Comparison of ENCODE assay signal across 33 mouse cellular contexts in genomic region chr4:103757241-103757640, GRCm38 (mm10).
DNase-seq lines count a peak whose midpoint lies in the region; ATAC-seq and TF ChIP-seq lines count a peak whose summit lies in the region.
"Had no signal": no experiment of that assay in that cellular context is flagged by ENCODE, and none has a peak within 500 bp of the region (broad histone marks: within the 10 kb centered on the region; RNA-seq: fewer than 3 reads in every experiment).

No protein-coding gene starts in this region.

- no peaks in the 10 kb centered on the region for H3K36me3 ChIP-seq in forebrain, embryonic 11.5 days (ENCODE audit: control insufficient read depth, insufficient read depth, low read length)
- H3K36me3 ChIP-seq in forebrain, embryonic 15.5 days: no peaks in the 10 kb centered on the region
- no peaks in the 10 kb centered on the region for H3K36me3 ChIP-seq in limb, embryonic 13.5 days
- no peaks in the 10 kb centered on the region for H3K36me3 ChIP-seq in limb, embryonic 10.5 days
- no peaks in the 10 kb centered on the region for H3K36me3 ChIP-seq in midbrain, postnatal 0 days (ENCODE audit: insufficient read depth, low read length)
- H3K36me3 ChIP-seq in midbrain, embryonic 15.5 days (replicated peaks): no peaks in the 10 kb centered on the region
- no peaks in the 10 kb centered on the region for H3K36me3 ChIP-seq in forebrain, postnatal 0 days (ENCODE audit: insufficient read depth)
- H3K36me3 ChIP-seq in liver, embryonic 11.5 days (ENCODE audit: control insufficient read depth, insufficient read depth, low read length): no peaks in the 10 kb centered on the region
- H3K36me3 ChIP-seq: G1E; heart, embryonic 12.5 days; kidney, embryonic 15.5 days; liver, embryonic 15.5 days; midbrain, embryonic 12.5 days; neural tube, embryonic 15.5 days had no signal

- H3K4me2 ChIP-seq in forebrain, embryonic 11.5 days (ENCODE audit: low read depth, low read length, severe bottlenecking): no peak overlapping the region
- no peak overlapping the region for H3K4me2 ChIP-seq in forebrain, embryonic 15.5 days (replicated peaks)
- no peak overlapping the region; the same call in 1 of the 2 replicates for H3K4me2 ChIP-seq in limb, embryonic 13.5 days (replicated peaks)
- no peak overlapping the region for H3K4me2 ChIP-seq in midbrain, postnatal 0 days (ENCODE audit: low read depth, low read length, poor library complexity, severe bottlenecking)
- no peak overlapping the region for H3K4me2 ChIP-seq in midbrain, embryonic 15.5 days
- H3K4me2 ChIP-seq in forebrain, postnatal 0 days (ENCODE audit: low read depth): no peak overlapping the region
- no peak overlapping the region for H3K4me2 ChIP-seq in liver, embryonic 11.5 days
- H3K4me2 ChIP-seq: heart, embryonic 12.5 days; hindbrain, embryonic 14.5 days; kidney, embryonic 15.5 days; liver, embryonic 15.5 days; midbrain, embryonic 12.5 days; neural tube, embryonic 15.5 days had no signal

- ATAC-seq in forebrain, embryonic 11.5 days (replicated peaks; ENCODE audit: low FRiP score): peak; percentile 76
- no peak for ATAC-seq in forebrain, embryonic 15.5 days (replicated peaks)
- peak; percentile 73; the same call in 1 of the 2 replicates for ATAC-seq in limb, embryonic 13.5 days (ENCODE audit: low FRiP score, low read depth)
- no peak for ATAC-seq in midbrain, postnatal 0 days (ENCODE audit: low FRiP score)
- no peak for ATAC-seq in midbrain, embryonic 15.5 days (replicated peaks)
- ATAC-seq in forebrain, postnatal 0 days: peak; percentile 56; the same call in 1 of the 2 replicates
- ATAC-seq in liver, embryonic 11.5 days (replicated peaks; ENCODE audit: low FRiP score): no peak
- ATAC-seq: inflammation-experienced regulatory T-cells, adult 6 months; Patski had no signal

- H3K4me3 ChIP-seq in forebrain, embryonic 11.5 days (ENCODE audit: low read depth, low read length): no peak overlapping the region
- no peak overlapping the region for H3K4me3 ChIP-seq in forebrain, embryonic 15.5 days
- H3K4me3 ChIP-seq in limb, embryonic 13.5 days: no peak overlapping the region
- no peak overlapping the region for H3K4me3 ChIP-seq in limb, embryonic 10.5 days
- H3K4me3 ChIP-seq in midbrain, postnatal 0 days (ENCODE audit: low read depth, low read length): no peak overlapping the region
- H3K4me3 ChIP-seq in midbrain, embryonic 15.5 days: no peak overlapping the region
- H3K4me3 ChIP-seq in forebrain, postnatal 0 days (ENCODE audit: low read depth, low read length): no peak overlapping the region
- no peak overlapping the region for H3K4me3 ChIP-seq in liver, embryonic 11.5 days (ENCODE audit: low read depth, low read length)
- H3K4me3 ChIP-seq: erythroblast, embryonic 14.5 days; heart, embryonic 12.5 days; kidney, embryonic 15.5 days; liver, embryonic 15.5 days; midbrain, embryonic 12.5 days; neural tube, embryonic 15.5 days had no signal

- H3K4me1 ChIP-seq in forebrain, embryonic 11.5 days (replicated peaks; ENCODE audit: control insufficient read depth, insufficient read depth, low read length): no peaks in the 10 kb centered on the region
- no peaks in the 10 kb centered on the region for H3K4me1 ChIP-seq in forebrain, embryonic 15.5 days
- peaks cover 34% of the 10 kb centered on the region for H3K4me1 ChIP-seq in limb, embryonic 13.5 days
- peaks cover 14% of the 10 kb centered on the region; the same call in 1 of the 2 replicates for H3K4me1 ChIP-seq in limb, embryonic 10.5 days
- no peaks in the 10 kb centered on the region for H3K4me1 ChIP-seq in midbrain, postnatal 0 days (ENCODE audit: insufficient read depth, low read length)
- H3K4me1 ChIP-seq in midbrain, embryonic 15.5 days: no peaks in the 10 kb centered on the region
- H3K4me1 ChIP-seq in forebrain, postnatal 0 days (ENCODE audit: insufficient read depth): no peaks in the 10 kb centered on the region
- H3K4me1 ChIP-seq in liver, embryonic 11.5 days (replicated peaks; ENCODE audit: control insufficient read depth, insufficient read depth, low read length): no peaks in the 10 kb centered on the region
- H3K4me1 ChIP-seq: heart, embryonic 12.5 days; kidney, embryonic 15.5 days; liver, embryonic 15.5 days had no signal

- no peak for DNase-seq in forebrain, embryonic 11.5 days (ENCODE audit: low spot score)
- no peak for DNase-seq in limb, embryonic 10.5 days (ENCODE audit: low spot score)
- DNase-seq in midbrain, postnatal 0 days (ENCODE audit: low spot score): peak; percentile 28
- DNase-seq in forebrain, postnatal 0 days: no peak
- no peak for DNase-seq in liver, embryonic 11.5 days (ENCODE audit: low spot score)
- DNase-seq: adrenal gland, postnatal 10 days; cerebellum, adult 11-12 months; cerebellum, adult 9-11 months; gastrocnemius, postnatal 25 days; heart, adult 18-20 months; heart, postnatal 4 days; kidney, adult 18-20 months; kidney, postnatal 4 days; liver; lung, postnatal 10 days; right cerebral cortex, adult 18-20 months; right cerebral cortex, postnatal 4 days; thymus, adult 18-20 months; thymus, postnatal 25 days had no signal

- WGBS in forebrain, embryonic 11.5 days: 26% methylated on average over 3 of the region's 3 CpGs
- 7% methylated on average over 3 of the region's 3 CpGs for WGBS in forebrain, embryonic 15.5 days
- WGBS in limb, embryonic 13.5 days: 46% methylated on average over 3 of the region's 3 CpGs
- 78% methylated on average over 3 of the region's 3 CpGs for WGBS in limb, embryonic 10.5 days
- WGBS in midbrain, postnatal 0 days: 44% methylated on average over 3 of the region's 3 CpGs
- 49% methylated on average over 3 of the region's 3 CpGs for WGBS in midbrain, embryonic 15.5 days
- 14% methylated on average over 3 of the region's 3 CpGs for WGBS in forebrain, postnatal 0 days
- WGBS in liver, embryonic 11.5 days: 81% methylated on average over 3 of the region's 3 CpGs

- no peaks in the 10 kb centered on the region for H3K9me3 ChIP-seq in forebrain, embryonic 11.5 days (ENCODE audit: control insufficient read depth, low read length)
- no peaks in the 10 kb centered on the region for H3K9me3 ChIP-seq in forebrain, embryonic 15.5 days
- no peaks in the 10 kb centered on the region for H3K9me3 ChIP-seq in limb, embryonic 13.5 days
- no peaks in the 10 kb centered on the region for H3K9me3 ChIP-seq in limb, embryonic 10.5 days (replicated peaks)
- no peaks in the 10 kb centered on the region for H3K9me3 ChIP-seq in midbrain, postnatal 0 days (ENCODE audit: low read length)
- no peaks in the 10 kb centered on the region for H3K9me3 ChIP-seq in midbrain, embryonic 15.5 days
- H3K9me3 ChIP-seq in forebrain, postnatal 0 days (ENCODE audit: low read length): no peaks in the 10 kb centered on the region
- no peaks in the 10 kb centered on the region for H3K9me3 ChIP-seq in liver, embryonic 11.5 days (ENCODE audit: control insufficient read depth, low read length)
- H3K9me3 ChIP-seq: heart, embryonic 12.5 days; kidney, embryonic 15.5 days; liver, embryonic 15.5 days; midbrain, embryonic 12.5 days; neural tube, embryonic 15.5 days had no signal

- peaks cover 2% of the 10 kb centered on the region; the same call in 1 of the 2 replicates for H3K27me3 ChIP-seq in forebrain, embryonic 11.5 days (ENCODE audit: control insufficient read depth, insufficient read depth, low read length)
- no peaks in the 10 kb centered on the region for H3K27me3 ChIP-seq in forebrain, embryonic 15.5 days
- no peaks in the 10 kb centered on the region for H3K27me3 ChIP-seq in limb, embryonic 13.5 days
- H3K27me3 ChIP-seq in limb, embryonic 10.5 days (ENCODE audit: low read depth, poor library complexity, severe bottlenecking): no peaks in the 10 kb centered on the region
- H3K27me3 ChIP-seq in midbrain, postnatal 0 days (ENCODE audit: insufficient read depth, low read length): no peaks in the 10 kb centered on the region
- no peaks in the 10 kb centered on the region for H3K27me3 ChIP-seq in midbrain, embryonic 15.5 days (replicated peaks)
- no peaks in the 10 kb centered on the region for H3K27me3 ChIP-seq in forebrain, postnatal 0 days (ENCODE audit: insufficient read depth, low read length)
- no peaks in the 10 kb centered on the region for H3K27me3 ChIP-seq in liver, embryonic 11.5 days (replicated peaks; ENCODE audit: control insufficient read depth, insufficient read depth, low read length)
- H3K27me3 ChIP-seq: heart, embryonic 12.5 days; kidney, embryonic 15.5 days; liver, embryonic 15.5 days; midbrain, embryonic 12.5 days; neural tube, embryonic 15.5 days had no signal

- no peak for TF ChIP-seq CTCF in midbrain, postnatal 0 days (IDR thresholded peaks at IDR 0.05)
- no peak for TF ChIP-seq CTCF in forebrain, postnatal 0 days (IDR thresholded peaks at IDR 0.05; ENCODE audit: low read depth)

- no peak overlapping the region for H3K9ac ChIP-seq in forebrain, embryonic 11.5 days (ENCODE audit: low read length)
- H3K9ac ChIP-seq in forebrain, embryonic 15.5 days (replicated peaks): no peak overlapping the region
- no peak overlapping the region for H3K9ac ChIP-seq in limb, embryonic 13.5 days
- H3K9ac ChIP-seq in midbrain, postnatal 0 days (replicated peaks; ENCODE audit: low read length, poor library complexity, severe bottlenecking): no peak overlapping the region
- H3K9ac ChIP-seq in midbrain, embryonic 15.5 days: no peak overlapping the region
- H3K9ac ChIP-seq in forebrain, postnatal 0 days: no peak overlapping the region
- no peak overlapping the region for H3K9ac ChIP-seq in liver, embryonic 11.5 days (ENCODE audit: low read depth, low read length)
- H3K9ac ChIP-seq: heart, embryonic 12.5 days; hindbrain, embryonic 14.5 days; kidney, embryonic 15.5 days; liver, embryonic 15.5 days; midbrain, embryonic 12.5 days; neural tube, embryonic 15.5 days had no signal

- H3K27ac ChIP-seq in forebrain, embryonic 11.5 days (ENCODE audit: low read depth, low read length): no peak overlapping the region
- no peak overlapping the region for H3K27ac ChIP-seq in forebrain, embryonic 15.5 days (replicated peaks)
- no peak overlapping the region for H3K27ac ChIP-seq in limb, embryonic 13.5 days
- H3K27ac ChIP-seq in limb, embryonic 10.5 days: no peak overlapping the region
- no peak overlapping the region for H3K27ac ChIP-seq in midbrain, postnatal 0 days (ENCODE audit: low read depth, low read length)
- no peak overlapping the region for H3K27ac ChIP-seq in midbrain, embryonic 15.5 days
- no peak overlapping the region for H3K27ac ChIP-seq in forebrain, postnatal 0 days (ENCODE audit: low read depth, low read length)
- no peak overlapping the region for H3K27ac ChIP-seq in liver, embryonic 11.5 days (ENCODE audit: low read depth, low read length)
- H3K27ac ChIP-seq: hindbrain, embryonic 14.5 days; kidney, embryonic 15.5 days; liver, embryonic 15.5 days; midbrain, embryonic 12.5 days; neural tube, embryonic 15.5 days; stomach, postnatal 0 days had no signal

Comparison
In these comparisons a context has a peak if more than half of its experiments do, and no peak if none do; other contexts are left out.
1. ATAC-seq: peak in forebrain, embryonic 11.5 days (single experiment), limb, embryonic 13.5 days (single experiment) and forebrain, postnatal 0 days (single experiment); none in forebrain, embryonic 15.5 days (single experiment), midbrain, postnatal 0 days (single experiment), midbrain, embryonic 15.5 days (single experiment) and liver, embryonic 11.5 days (single experiment).